Mouse (Mus musculus) ovary, postnatal 14 days (tissue): Measurements from ENCODE around the gene Ifrd1.
A peak's percentile ranks its signal among the peaks of the same experiment; 100 is the strongest.
"Not testable (repeated sequence)": the region's sequence is repeated elsewhere in the genome, so short reads cannot be mapped to it uniquely, and the experiment has no call there.

Experiments
- DNase-seq: peaks from one replicate; pipeline ENCODE4 v3.0.0; 2022; ENCODE audit warnings: low spot score

Gene Ifrd1

DNA sequence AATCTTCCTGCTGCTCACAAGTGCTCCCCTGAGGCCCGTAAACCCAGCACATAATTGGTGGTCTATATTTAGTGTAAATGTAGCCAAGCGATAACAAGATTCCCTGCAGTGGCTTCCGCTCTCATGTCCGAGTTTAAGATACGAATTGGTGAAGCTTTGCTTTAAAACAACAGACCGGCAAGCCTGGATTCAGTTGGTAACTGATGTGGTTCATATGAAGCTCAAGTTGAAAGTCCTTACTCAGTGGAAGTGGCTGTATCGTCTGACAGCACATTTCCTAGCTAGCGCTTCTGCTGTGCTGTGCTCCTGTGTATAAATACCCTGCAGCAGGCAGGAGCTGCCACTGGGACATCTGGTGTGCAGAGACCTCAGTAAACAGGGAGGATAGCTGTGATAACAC is 49.0 kb downstream of the Ifrd1 start, which contains the start of gene Lsmem1:
Gene Lsmem1, minus strand, starts transcription at position 189 of the 400 bp plus-strand sequence.
- DNase-seq = no peak

DNA sequence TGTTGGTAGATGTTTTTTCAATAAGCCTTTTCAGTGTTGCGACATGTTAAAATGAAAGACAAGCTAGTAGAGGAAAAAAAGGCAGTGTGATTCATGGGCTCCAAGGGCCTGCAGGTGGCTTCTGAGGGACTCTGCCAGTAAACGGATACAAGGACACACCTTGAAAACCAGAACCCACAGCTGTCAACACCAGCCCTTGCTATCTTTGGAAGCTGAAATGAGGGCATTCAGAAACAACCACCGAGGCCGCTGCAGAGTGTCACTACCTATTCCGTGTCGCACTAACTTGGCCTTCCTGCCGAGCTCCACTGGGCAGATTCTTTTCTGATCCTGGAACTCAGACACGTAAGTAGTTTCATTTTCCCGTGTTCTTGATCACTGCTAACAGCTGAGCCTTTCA is 49.9 kb downstream of the Ifrd1 start:
- no peak for DNase-seq

DNA sequence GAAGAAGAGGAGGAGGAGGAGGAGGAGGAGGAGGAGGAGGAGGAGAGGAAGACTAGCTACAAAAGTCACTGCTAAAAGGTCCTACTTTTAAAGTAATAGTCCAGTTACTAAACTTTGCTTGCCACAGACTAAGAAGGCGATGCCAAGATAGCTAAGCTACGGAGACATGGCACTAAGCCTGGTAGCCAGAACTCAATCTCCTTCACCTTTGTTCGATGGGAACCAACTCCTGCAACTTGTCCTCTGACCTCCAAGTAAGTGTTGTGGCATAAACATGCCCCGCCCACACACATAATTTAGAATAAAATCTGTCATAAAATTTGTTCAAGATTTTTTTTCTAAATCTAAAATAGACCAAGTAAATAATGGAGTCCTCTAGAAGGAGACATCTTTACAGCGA is 50.3 kb downstream of the Ifrd1 start:
- no peak for DNase-seq

DNA sequence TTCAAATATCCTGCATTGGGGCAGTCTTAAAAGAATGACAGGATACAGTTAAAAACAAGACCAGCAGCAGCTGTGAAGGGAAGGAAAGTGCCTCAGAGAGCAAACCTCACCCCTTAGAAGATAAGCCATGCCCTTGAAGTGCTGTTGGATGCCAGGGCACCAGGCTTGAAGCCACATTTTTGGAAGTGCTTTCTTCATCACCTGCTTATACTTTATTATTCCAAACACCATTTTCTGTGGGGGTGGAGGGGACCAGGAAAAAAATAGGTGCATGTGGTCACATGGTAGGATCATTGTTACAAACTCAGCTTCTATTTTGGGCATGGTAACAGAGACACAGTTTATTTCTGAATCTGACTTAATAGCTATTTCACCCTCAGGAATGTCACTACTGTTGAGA is 50.8 kb downstream of the Ifrd1 start:
- no peak for DNase-seq

DNA sequence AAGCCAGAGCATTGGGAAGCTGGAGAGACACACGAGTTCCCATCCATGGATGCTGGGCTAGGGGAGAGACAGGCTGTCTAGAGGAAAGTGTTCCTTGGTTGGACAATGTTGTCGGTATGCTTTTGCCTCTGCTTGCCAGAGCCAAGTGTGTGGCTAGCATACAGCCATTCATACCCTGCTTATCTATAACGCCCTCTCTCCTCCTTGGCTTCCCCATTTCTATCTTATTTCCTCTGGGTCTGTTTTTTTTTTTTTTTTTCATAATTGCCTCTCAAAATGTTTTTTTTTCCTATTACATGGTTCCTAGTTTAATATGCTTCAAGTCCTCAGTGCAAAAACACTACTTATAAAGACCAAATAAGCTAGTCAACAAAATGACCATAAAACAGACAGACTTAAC is 62.8 kb downstream of the Ifrd1 start:
- DNase-seq = no peak

DNA sequence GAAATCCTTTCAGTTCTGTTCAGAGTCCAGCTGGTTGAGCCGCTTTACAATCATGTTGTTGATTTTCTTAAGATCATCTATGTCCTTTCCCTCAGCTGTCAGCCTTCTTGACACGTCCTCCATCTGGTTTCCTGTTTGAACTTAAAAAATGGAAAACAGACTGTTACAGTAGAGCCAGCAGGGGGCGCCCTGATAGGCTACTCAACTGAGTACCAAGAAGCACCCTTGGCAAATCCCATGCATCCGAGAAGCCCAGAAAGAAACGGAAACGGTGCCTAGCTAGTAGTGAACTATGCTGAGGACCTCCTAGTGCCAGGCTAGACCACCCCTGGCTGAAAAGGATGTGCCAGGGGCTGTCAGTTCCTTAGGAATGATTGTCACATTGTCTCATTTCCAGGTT is 71.2 kb downstream of the Ifrd1 start:
- DNase-seq = no peak

DNA sequence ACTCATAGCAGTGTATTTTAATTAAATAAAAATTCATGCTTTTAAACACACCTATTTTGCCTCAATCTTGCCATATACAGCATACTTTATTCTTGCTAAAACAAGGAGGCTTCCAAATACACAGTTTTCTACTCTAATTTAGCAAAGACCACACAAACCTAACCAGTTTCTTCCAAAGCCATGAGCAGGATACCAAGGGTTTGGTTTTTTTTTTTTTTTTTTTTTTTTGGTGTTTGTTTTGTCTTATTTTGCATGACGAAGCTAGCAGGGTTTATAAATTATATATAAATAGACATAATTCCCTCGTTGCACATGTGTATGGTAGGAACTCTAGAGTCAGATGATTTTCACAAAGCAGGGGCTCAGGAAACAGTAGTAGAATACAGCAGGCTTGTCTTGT is 72.1 kb downstream of the Ifrd1 start:
- DNase-seq = no peak

DNA sequence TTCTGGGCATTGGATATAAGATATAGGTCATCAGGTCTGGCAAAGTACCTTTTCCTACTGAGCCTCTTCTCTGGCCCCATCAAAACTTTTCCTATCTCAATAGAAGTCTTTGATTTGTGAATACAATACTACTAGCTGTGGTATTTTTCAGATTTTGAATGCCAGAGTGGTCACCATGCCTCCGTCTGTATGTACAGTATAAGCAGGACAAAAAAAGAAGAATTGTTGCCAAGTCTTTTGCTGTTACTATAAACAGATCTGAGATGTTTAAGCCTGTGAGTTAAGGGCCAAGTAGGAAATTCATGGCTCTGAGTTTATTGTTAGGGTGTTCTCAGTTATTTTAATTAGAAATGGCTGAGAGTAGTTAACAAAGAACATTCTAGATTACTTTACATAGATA is 73.1 kb downstream of the Ifrd1 start:
- DNase-seq = not testable (repeated sequence)

DNA sequence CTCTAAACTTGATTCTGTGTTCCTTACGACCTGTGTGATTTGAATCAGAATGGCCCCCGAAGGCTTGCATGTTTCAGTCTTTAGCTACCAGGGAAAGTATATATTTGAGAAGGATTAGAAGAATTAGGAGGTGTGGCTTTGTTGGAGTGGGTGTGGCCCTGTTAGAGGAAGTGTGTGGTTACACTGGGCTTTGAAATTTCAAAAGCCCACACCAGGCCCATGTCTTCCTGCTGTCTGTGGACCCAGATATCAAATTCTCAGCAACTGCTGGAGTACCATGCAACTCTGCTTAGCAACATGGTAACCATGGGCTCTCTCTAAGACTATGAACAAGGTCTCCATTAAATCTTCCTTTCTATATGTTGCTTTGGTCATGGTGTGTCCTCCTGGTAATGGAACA is 76.7 kb downstream of the Ifrd1 start:
- DNase-seq = no peak

DNA sequence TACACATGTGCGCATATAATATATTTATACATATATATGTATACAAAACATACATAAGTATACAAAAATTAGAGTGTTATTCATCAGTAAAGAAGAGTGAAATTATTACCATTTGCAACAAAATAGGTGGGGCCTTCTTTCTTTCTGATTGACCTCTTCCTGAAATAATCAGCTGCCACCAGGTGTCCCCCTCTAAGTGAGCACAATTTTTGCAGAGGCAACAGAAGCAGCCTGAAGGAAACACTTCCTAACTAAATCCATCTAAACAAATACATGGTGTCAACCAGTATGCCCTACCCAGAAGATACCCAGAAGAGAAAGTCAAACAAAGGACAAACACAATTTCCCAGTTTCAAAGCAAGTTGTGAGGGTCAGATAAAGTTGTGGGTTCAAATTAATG is 78.6 kb downstream of the Ifrd1 start:
- no peak for DNase-seq

DNA sequence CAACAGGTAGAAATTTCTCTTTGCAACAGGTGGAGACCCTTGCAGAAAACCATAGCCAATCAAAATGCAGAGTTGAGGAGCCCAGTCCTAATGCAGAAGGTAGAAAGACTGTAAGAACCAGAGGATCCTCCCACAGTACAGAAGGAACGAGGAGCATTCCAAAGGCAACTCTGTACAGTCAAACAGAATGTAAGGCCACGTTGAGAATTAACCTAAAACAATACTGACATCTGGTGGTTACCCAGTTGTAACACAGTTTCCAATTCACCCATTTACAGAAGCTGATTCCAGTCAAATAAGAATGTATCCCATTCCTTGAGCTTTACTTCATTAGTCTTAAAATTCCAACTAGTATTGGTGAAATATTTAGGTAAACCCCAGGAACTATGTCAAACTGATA is 83.7 kb downstream of the Ifrd1 start:
- DNase-seq = peak; percentile 5

DNA sequence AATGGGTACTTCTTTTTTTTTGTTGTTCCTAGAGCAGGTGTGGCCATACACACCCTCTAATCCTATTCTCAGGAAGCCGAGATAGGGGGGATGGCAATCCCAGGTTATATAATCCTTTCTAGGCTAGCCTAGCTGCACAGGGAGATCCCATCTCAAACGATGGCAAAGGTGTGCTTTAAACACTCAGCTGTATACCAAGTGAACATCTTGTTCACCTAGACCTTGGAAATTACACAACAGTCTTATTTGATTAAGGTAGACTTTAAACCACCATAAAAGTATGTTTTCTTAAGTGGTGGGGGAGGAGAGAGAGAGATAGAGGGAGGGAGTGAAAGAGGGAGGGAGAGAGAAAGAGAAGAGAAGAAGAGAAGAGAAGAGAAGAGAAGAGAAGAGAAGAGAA is 87.5 kb downstream of the Ifrd1 start:
- DNase-seq = no peak

DNA sequence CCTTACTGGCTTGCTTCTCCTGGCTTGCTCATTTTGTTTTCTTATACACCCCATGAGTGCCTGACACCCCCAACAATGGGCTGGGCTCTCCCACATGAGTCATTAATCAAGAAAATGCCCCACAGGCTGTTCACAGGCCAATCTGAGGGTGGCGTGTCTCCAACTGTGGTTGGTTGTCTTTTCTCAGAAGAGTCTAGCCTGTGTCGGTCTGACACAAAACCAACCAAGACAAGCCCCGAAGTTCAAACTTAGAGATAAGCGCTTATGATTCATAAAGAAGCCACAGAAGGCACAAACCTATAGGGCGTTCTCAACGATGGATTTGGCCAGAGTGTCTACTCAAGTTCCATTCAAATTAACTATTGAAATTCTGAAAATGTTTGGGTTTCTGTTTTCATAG is 94.1 kb downstream of the Ifrd1 start:
- DNase-seq = no peak

DNA sequence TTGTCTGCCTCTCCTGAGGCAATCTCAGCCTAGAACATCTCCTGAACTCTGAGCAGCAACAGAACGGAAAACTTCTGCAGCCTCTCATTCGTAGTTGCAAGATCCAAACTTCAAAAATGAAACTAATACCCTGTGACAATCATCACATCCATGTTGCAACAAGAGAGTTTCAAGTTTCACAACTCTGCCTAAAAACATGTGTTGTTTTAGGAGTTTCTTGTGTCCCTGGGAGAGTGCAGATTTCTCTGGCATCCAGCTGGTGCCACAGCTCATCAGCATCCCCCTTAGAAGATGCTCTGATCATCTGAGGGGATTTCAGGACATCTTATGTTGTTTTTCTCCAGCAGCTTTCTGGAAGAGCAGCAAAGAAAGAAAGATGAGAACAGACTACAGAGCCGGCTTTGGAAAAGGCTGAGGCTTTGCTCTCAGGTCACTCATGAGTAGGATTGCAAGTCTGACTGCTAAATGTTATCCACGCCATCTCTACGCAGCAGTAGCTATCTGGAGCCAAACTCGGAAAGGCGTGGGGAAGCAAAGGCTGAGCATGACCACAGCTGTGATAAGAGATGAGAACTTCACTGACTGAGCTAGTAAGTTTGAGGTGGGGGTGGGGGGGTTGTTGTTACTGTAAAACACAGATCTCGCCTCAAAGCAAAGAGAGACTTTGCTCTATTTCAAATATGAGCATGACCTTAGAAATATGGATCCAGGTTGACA is 95.8 kb downstream of the Ifrd1 start:
- no peak for DNase-seq
